Mouse (Mus musculus): ENCODE data around the gene Fmo9. TPM values are rescaled to one million over a fixed set of nuclear protein-coding genes. Genes with fewer than 3 reads are reported as not detected.
A peak's percentile ranks its signal among the peaks of the same experiment; 100 is the strongest.

Gene Fmo9
- not detected for total RNA-seq (2021)
- long read RNA-seq = 0 reads

GRCm38 (mm10) chr1:166681745-166682144 lies at the start of gene Fmo9:
Gene Fmo9 (minus strand): TSS chr1:166681845.
- DNase-seq (ENCODE audit: low spot score in 2 of 2) = no peak

DNA sequence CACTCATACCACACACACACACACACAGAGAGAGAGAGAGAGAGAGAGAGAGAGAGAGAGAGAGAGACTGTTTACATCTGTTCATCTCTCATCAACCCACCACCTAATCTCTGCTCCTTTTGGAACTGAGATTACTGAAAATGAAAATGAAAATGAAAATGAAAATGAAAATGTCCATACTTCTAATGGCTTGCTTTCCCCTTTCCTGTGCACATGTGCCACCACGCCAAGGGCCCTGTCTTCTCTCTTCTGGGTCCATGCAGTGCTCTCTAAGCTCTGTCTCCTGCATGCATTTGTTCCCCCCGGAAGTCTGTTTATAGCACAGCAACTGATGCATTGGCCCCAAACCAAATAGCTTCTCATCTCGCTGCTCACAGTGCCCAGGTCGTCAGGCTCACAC lies 49.2 kb upstream of the Fmo9 start:
- peak in 1 of 2 experiments; percentile 5 for DNase-seq (ENCODE audit: low spot score in 2 of 2)

DNA sequence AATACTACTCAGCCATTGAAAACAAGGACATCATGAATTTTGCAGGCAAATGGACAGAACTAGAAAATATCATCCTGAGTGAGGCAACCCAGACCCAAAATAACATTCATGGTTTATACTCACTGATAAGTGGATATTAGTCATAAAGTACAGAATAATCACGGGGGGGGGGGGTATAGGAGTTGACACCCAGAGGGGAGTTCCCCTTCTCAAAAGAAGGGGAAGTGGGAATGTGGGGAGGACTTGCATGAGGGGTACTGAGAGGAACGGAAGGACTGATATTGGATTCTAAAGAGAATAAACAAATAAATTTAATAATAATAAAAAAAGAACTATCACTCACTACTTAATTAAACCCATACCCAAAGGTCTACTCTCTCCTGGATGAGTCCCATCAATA lies 48.6 kb upstream of the Fmo9 start:
- DNase-seq (ENCODE audit: low spot score in 2 of 2) = no peak

GRCm38 (mm10) chr1:166710861-166711260 lies 29.2 kb upstream of the Fmo9 start:
- no peak for DNase-seq (ENCODE audit: low spot score in 2 of 2)

GRCm38 (mm10) chr1:166702270-166702912 lies 20.7 kb upstream of the Fmo9 start:
- DNase-seq (ENCODE audit: low spot score in 2 of 2) = no peak

- DNase-seq (ENCODE audit: low spot score in 2 of 2) = no peak
Measured at GRCm38 (mm10) chr1:166669264-166669663, 12.4 kb downstream of the Fmo9 start.

DNA sequence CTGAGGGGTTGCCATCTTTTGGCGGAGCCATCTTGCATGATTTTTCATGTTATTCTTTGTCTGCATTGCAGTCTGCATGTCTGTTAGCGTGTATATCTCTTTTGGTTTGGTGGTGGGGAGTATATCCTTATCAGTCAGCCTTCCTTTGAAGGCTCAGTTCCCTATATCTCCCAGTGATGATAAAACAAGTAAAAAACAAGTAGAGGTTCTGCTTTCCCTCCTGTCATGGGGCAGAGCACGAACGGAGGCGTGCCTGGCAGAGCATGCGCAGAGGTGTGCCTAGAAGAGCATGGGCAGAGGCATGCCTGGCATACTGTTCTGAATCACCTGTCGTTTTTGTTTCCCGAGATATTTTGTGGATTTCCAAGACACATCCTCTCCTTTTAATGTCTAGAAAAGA lies 20.8 kb downstream of the Fmo9 start:
- no peak for DNase-seq (ENCODE audit: low spot score in 2 of 2)

DNA sequence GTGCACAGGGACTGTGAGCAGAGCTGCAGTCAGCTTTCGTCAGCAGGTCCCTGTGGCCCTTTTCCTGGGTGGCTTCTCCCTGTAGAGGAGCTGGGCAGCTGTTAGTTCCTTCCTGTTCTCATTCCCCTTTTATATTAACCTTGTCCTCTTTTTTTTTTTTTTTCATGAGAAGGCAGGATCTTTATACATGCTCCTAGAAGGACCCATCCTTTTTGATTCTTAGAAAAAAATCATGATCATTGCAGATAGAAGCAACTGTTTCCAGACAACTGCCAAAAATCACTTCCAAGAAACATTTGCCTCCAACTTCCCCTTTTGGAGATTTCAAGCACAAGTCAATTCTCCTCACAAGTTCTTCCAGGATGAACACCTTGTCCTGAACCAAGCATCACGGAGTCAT lies 34.1 kb downstream of the Fmo9 start, which contains the start of gene Gm4847:
Gene Gm4847, minus strand, starts transcription at position 101 of the 400 bp plus-strand sequence.
- DNase-seq (ENCODE audit: low spot score in 2 of 2) = no peak

Small RNA genes lying within 50 kb of the gene (microRNA-seq; reads per million reads assigned to microRNA genes)
- 0 reads per million in 2 experiments for gene Gm22992

Other genes with a start within 250 kb of the Fmo9 start
- not detected for gene Gm4846, start 184.3 kb downstream of the Fmo9 start, total RNA-seq (2021)
- gene Gm4847, start 34.2 kb downstream of the Fmo9 start, total RNA-seq (2021) = not detected

Data from layer of hippocampus, adult 18-20 months (tissue).